Mouse (Mus musculus): ENCODE measurements at regions not wholly inside any gene's neighbourhood (a gene's known extent, or its start where the extent isn't known, plus 50 kb on each side); places are given as distances from the start of the nearest gene placed in this dataset.

DNA sequence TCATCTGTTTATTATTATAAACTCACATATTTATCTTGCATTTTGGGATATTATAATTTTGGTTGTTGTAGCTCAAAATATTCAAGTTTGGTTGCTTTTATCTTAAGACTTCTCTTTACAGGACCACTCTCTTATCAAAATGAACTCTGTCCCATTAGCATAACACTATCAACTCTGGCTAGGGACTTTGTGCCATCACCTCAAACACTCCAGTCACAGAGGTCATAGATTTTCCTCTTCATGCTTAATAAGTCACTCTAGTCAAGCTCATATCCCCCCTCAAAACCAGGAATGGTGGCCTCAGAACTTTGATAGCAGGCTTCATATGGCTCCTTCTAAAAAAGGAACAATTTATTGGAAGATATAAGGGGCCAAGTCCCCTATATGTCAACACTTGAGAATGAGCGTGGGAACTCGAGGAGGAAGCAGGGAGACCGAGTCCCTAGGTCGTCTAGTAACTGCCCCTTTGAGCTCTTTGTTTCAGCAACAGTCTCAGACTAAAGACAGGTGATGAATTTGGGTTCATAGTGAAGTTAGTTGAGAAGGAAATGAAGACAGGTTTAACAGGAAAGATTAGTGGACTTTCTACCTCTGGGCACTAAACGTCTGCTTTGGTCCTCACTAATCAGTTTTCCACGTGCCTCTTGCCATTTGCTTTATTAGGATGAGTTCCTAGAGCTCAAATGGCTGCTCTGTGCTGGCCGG lies 565.4 kb upstream of the Pkn2 start:
- TF ChIP-seq HCFC1 (IDR thresholded peaks at IDR 0.05; ENCODE audit: borderline replicate concordance, insufficient read depth, low read length) = no peak
- no peak for TF ChIP-seq ZNF384 (IDR thresholded peaks at IDR 0.05; ENCODE audit: low read depth, low read length)
